Mouse (Mus musculus) megakaryocyte, adult 5-6 weeks (primary cell): ENCODE results near the gene Icam4. TPM values are rescaled to one million over a fixed set of nuclear protein-coding genes. Genes with fewer than 3 reads are reported as not detected.

Experiments
- total RNA-seq, 2 experiments: library from RNA; stranded (forward) in 1 of 2; stranded (reverse) in 1 of 2; fragments of 153-499, 151-499 nt in 1 of 2; fragments of 221-1000, 200-1000 nt in 1 of 2; gene quantifications; 2 replicates each; pipeline versions ENCODE4 v1.2.3 to v1.2.4; 2015 to 2017

Gene Icam4
- total RNA-seq, 2 experiments from 2014 or later: 0.44 to 0.91 TPM

Other genes with a start within 250 kb of the Icam4 start
- 0.04 TPM in 1 of 2 replicates, not detected in the other for gene Col5a3, start 214.3 kb upstream of the Icam4 start, total RNA-seq (2015)
- 0.11 TPM in 1 of 2 replicates, not detected in the other for gene Col5a3, start 214.3 kb upstream of the Icam4 start, total RNA-seq (2017)
- gene Rdh8, start 210.9 kb upstream of the Icam4 start, total RNA-seq (2015): not detected in 2 replicates
- not detected in 2 replicates for gene Rdh8, start 210.9 kb upstream of the Icam4 start, total RNA-seq (2017)
- gene A230050P20Rik, start 160.7 kb upstream of the Icam4 start, total RNA-seq (2015): 1.5 and 2.3 TPM in 2 replicates
- 1.4 and 2.6 TPM in 2 replicates for gene A230050P20Rik, start 160.7 kb upstream of the Icam4 start, total RNA-seq (2017)
- gene Angptl6, start 149.6 kb upstream of the Icam4 start, total RNA-seq (2015): 0.62 and 1.3 TPM in 2 replicates
- gene Angptl6, start 149.6 kb upstream of the Icam4 start, total RNA-seq (2017): 0.11 and 0.57 TPM in 2 replicates
- gene Ppan, start 141.2 kb upstream of the Icam4 start, total RNA-seq (2015): 5.7 and 7.8 TPM in 2 replicates
- 27.5 and 32.2 TPM in 2 replicates for gene Ppan, start 141.2 kb upstream of the Icam4 start, total RNA-seq (2017)
- gene Eif3g, start 130.8 kb upstream of the Icam4 start, total RNA-seq (2015): 88.4 and 102 TPM in 2 replicates
- gene Eif3g, start 130.8 kb upstream of the Icam4 start, total RNA-seq (2017): 79.0 and 80.6 TPM in 2 replicates
- gene Dnmt1, start 69.5 kb upstream of the Icam4 start, total RNA-seq (2015): 85.4 and 89.6 TPM in 2 replicates
- gene Dnmt1, start 69.5 kb upstream of the Icam4 start, total RNA-seq (2017): 165 and 171 TPM in 2 replicates
- gene S1pr2, start 52.6 kb upstream of the Icam4 start, total RNA-seq (2015): 7.5 and 8.9 TPM in 2 replicates
- gene S1pr2, start 52.6 kb upstream of the Icam4 start, total RNA-seq (2017): 2.8 and 3.0 TPM in 2 replicates
- gene Mrpl4, start 26.6 kb upstream of the Icam4 start, total RNA-seq (2015): 47.3 and 63.6 TPM in 2 replicates
- gene Mrpl4, start 26.6 kb upstream of the Icam4 start, total RNA-seq (2017): 44.5 and 50.3 TPM in 2 replicates
- 9.6 and 15.3 TPM in 2 replicates for gene Icam1, start 13.4 kb upstream of the Icam4 start, total RNA-seq (2015)
- gene Icam1, start 13.4 kb upstream of the Icam4 start, total RNA-seq (2017): 19.5 and 20.5 TPM in 2 replicates
- not detected in 2 replicates for gene Icam5, start 2.7 kb downstream of the Icam4 start, total RNA-seq (2015)
- not detected in 2 replicates for gene Icam5, start 2.7 kb downstream of the Icam4 start, total RNA-seq (2017)
- 1.2 TPM in 1 of 2 replicates, not detected in the other for gene Zglp1, start 37.7 kb downstream of the Icam4 start, total RNA-seq (2015)
- gene Zglp1, start 37.7 kb downstream of the Icam4 start, total RNA-seq (2017): not detected in 2 replicates
- 0.16 and 0.22 TPM in 2 replicates for gene Gm49373, start 43.7 kb downstream of the Icam4 start, total RNA-seq (2015)
- gene Gm49373, start 43.7 kb downstream of the Icam4 start, total RNA-seq (2017): 0.59 TPM in 1 of 2 replicates, not detected in the other
- 0.73 and 2.1 TPM in 2 replicates for gene Fdx1l, start 44.2 kb downstream of the Icam4 start, total RNA-seq (2015)
- 15.3 and 17.5 TPM in 2 replicates for gene Fdx1l, start 44.2 kb downstream of the Icam4 start, total RNA-seq (2017)
- gene Gm38431, start 62.6 kb downstream of the Icam4 start, total RNA-seq (2015): 43.4 and 44.9 TPM in 2 replicates
- gene Gm38431, start 62.6 kb downstream of the Icam4 start, total RNA-seq (2017): 3.8 and 5.1 TPM in 2 replicates
- gene Raver1, start 62.6 kb downstream of the Icam4 start, total RNA-seq (2015): 36.0 and 43.0 TPM in 2 replicates
- 17.1 and 22.0 TPM in 2 replicates for gene Raver1, start 62.6 kb downstream of the Icam4 start, total RNA-seq (2017)
- gene Tyk2, start 101.9 kb downstream of the Icam4 start, total RNA-seq (2015): 24.9 and 30.9 TPM in 2 replicates
- gene Tyk2, start 101.9 kb downstream of the Icam4 start, total RNA-seq (2017): 33.5 and 37.0 TPM in 2 replicates
- gene Cdc37, start 120.6 kb downstream of the Icam4 start, total RNA-seq (2015): 39.6 and 49.0 TPM in 2 replicates
- 149 and 165 TPM in 2 replicates for gene Cdc37, start 120.6 kb downstream of the Icam4 start, total RNA-seq (2017)
- 6.8 and 7.3 TPM in 2 replicates for gene Pde4a, start 136.3 kb downstream of the Icam4 start, total RNA-seq (2015)
- gene Pde4a, start 136.3 kb downstream of the Icam4 start, total RNA-seq (2017): 3.0 and 3.9 TPM in 2 replicates
- 17.7 and 18.8 TPM in 2 replicates for gene Keap1, start 210.0 kb downstream of the Icam4 start, total RNA-seq (2015)
- 34.0 and 36.9 TPM in 2 replicates for gene Keap1, start 210.0 kb downstream of the Icam4 start, total RNA-seq (2017)
- gene S1pr5, start 219.1 kb downstream of the Icam4 start, total RNA-seq (2015): 3.6 and 4.0 TPM in 2 replicates
- 7.9 and 9.0 TPM in 2 replicates for gene S1pr5, start 219.1 kb downstream of the Icam4 start, total RNA-seq (2017)
- 14.6 and 15.0 TPM in 2 replicates for gene Atg4d, start 235.9 kb downstream of the Icam4 start, total RNA-seq (2015)
- gene Atg4d, start 235.9 kb downstream of the Icam4 start, total RNA-seq (2017): 13.5 and 19.3 TPM in 2 replicates